Comparison of ENCODE assay signal across 8 mouse cellular contexts in genomic region chr8:110969910-110970770, GRCm38 (mm10). TPM values are rescaled to one million over a fixed set of nuclear protein-coding genes. Genes with fewer than 3 reads are reported as not detected.
DNase-seq lines count a peak whose midpoint lies in the region; ATAC-seq and TF ChIP-seq lines count a peak whose summit lies in the region.

No protein-coding gene starts in this region.

- peaks cover 39% of the 10 kb centered on the region for H3K4me1 ChIP-seq in E14TG2a.4 (replicated peaks; ENCODE audit: low read depth, low read length)
- peaks cover 17% of the 10 kb centered on the region for H3K4me1 ChIP-seq in cerebellum, adult 2 months (ENCODE audit: control insufficient read depth, insufficient read depth, low read length)
- peaks cover 8% of the 10 kb centered on the region for H3K4me1 ChIP-seq in forebrain, postnatal 0 days (ENCODE audit: insufficient read depth)
- peaks cover 23% of the 10 kb centered on the region for H3K4me1 ChIP-seq in liver, embryonic 15.5 days (replicated peaks)
- 0 out of 2 replicates have a peak, but pooled peaks cover 7% of the 10 kb centered on the region for H3K4me1 ChIP-seq in stomach, embryonic 14.5 days (ENCODE audit: control insufficient read depth, insufficient read depth, low read length)

- H3K36me3 ChIP-seq in E14TG2a.4 (ENCODE audit: insufficient read depth, low read length), result peaks cover 63% of the 10 kb centered on the region
- H3K36me3 ChIP-seq in forebrain, postnatal 0 days (ENCODE audit: insufficient read depth), result peaks cover 33% of the 10 kb centered on the region
- H3K36me3 ChIP-seq in liver, embryonic 15.5 days (replicated peaks), result peaks cover 92% of the 10 kb centered on the region
- peaks cover 15% of the 10 kb centered on the region for H3K36me3 ChIP-seq in stomach, embryonic 14.5 days (ENCODE audit: control insufficient read depth, insufficient read depth, low read length)

- peak; percentile 99 for ATAC-seq in forebrain, postnatal 0 days
- ATAC-seq in liver, embryonic 15.5 days (ENCODE audit: insufficient read depth), result peak; percentile 91
- peak; percentile 94 for ATAC-seq in stomach, embryonic 14.5 days (ENCODE audit: insufficient number of reproducible peaks, insufficient read depth, low FRiP score, low read depth)

- peak overlapping the region; percentile 55 for H3K9ac ChIP-seq in forebrain, postnatal 0 days
- H3K9ac ChIP-seq in liver, embryonic 15.5 days, result peak overlapping the region; percentile 51
- H3K9ac ChIP-seq in stomach, embryonic 14.5 days (replicated peaks; ENCODE audit: low read depth, low read length), result peak overlapping the region; percentile 33; the same call in 1 of the 2 replicates

- no peaks in the 10 kb centered on the region for H3K27me3 ChIP-seq in E14TG2a.4 (ENCODE audit: insufficient read depth, low read length)
- no peaks in the 10 kb centered on the region for H3K27me3 ChIP-seq in cerebellum, adult 2 months (ENCODE audit: control insufficient read depth, insufficient read depth, low read length)
- no peaks in the 10 kb centered on the region for H3K27me3 ChIP-seq in forebrain, postnatal 0 days (ENCODE audit: insufficient read depth, low read length)
- H3K27me3 ChIP-seq in liver, embryonic 15.5 days, result no peaks in the 10 kb centered on the region
- no peaks in the 10 kb centered on the region for H3K27me3 ChIP-seq in stomach, embryonic 14.5 days (ENCODE audit: control insufficient read depth, insufficient read depth, low read length)

- no peaks in the 10 kb centered on the region for H3K9me3 ChIP-seq in E14TG2a.4 (ENCODE audit: low read length)
- no peaks in the 10 kb centered on the region for H3K9me3 ChIP-seq in forebrain, postnatal 0 days (ENCODE audit: low read length)
- no peaks in the 10 kb centered on the region for H3K9me3 ChIP-seq in liver, embryonic 15.5 days (replicated peaks)
- H3K9me3 ChIP-seq in stomach, embryonic 14.5 days (ENCODE audit: control insufficient read depth, low read depth, low read length), result no peaks in the 10 kb centered on the region

- WGBS in cerebellum, adult 2 months, result 39% methylated on average over 45 of the region's 45 CpGs
- 5% methylated on average over 45 of the region's 45 CpGs for WGBS in forebrain, postnatal 0 days
- WGBS in large intestine, adult 2 months, result 9% methylated on average over 45 of the region's 45 CpGs
- WGBS in liver, embryonic 15.5 days (ENCODE audit: insufficient replicate concordance), result 6% methylated on average over 45 of the region's 45 CpGs
- WGBS in stomach, embryonic 14.5 days, result 12% methylated on average over 45 of the region's 45 CpGs

- TF ChIP-seq POLR2A in cerebellum, adult 2 months (IDR thresholded peaks at IDR 0.05; ENCODE audit: borderline replicate concordance, insufficient read depth, low read length), result no peak

- H3K4me2 ChIP-seq in forebrain, postnatal 0 days (ENCODE audit: low read depth), result peak overlapping the region; percentile 79
- H3K4me2 ChIP-seq in liver, embryonic 15.5 days, result peak overlapping the region; percentile 83
- peak overlapping the region; percentile 69 for H3K4me2 ChIP-seq in stomach, embryonic 14.5 days (replicated peaks; ENCODE audit: low read depth, low read length)

- no peak for TF ChIP-seq CTCF in E14TG2a.4 (conservative IDR thresholded peaks at IDR 0.05; ENCODE audit: low read length)
- no peak for TF ChIP-seq CTCF in cerebellum, adult 2 months (IDR thresholded peaks at IDR 0.05; ENCODE audit: borderline replicate concordance, insufficient read depth, low read depth, low read length)
- TF ChIP-seq CTCF in forebrain, postnatal 0 days (IDR thresholded peaks at IDR 0.05; ENCODE audit: low read depth), result no peak

- 0 out of 2 replicates have a peak overlapping the region, but pooled peaks have one; percentile 0 for H3K27ac ChIP-seq in cerebellum, adult 2 months (ENCODE audit: insufficient read depth, low read length)
- H3K27ac ChIP-seq in forebrain, postnatal 0 days (ENCODE audit: low read depth, low read length), result peak overlapping the region; percentile 59
- peak overlapping the region; percentile 53 for H3K27ac ChIP-seq in liver, embryonic 15.5 days (replicated peaks)
- no peak overlapping the region for H3K27ac ChIP-seq in stomach, embryonic 14.5 days (ENCODE audit: low read length)

- peak overlapping the region; percentile 85 for H3K4me3 ChIP-seq in E14TG2a.4 (replicated peaks; ENCODE audit: low read length)
- H3K4me3 ChIP-seq in cerebellum, adult 2 months (replicated peaks; ENCODE audit: insufficient read depth, low read depth, low read length), result peak overlapping the region; percentile 25
- H3K4me3 ChIP-seq in forebrain, postnatal 0 days (ENCODE audit: low read depth, low read length), result peak overlapping the region; percentile 42
- H3K4me3 ChIP-seq in liver, embryonic 15.5 days (replicated peaks), result peak overlapping the region; percentile 63
- H3K4me3 ChIP-seq in stomach, embryonic 14.5 days (ENCODE audit: low read depth, low read length), result peak overlapping the region; percentile 36

- peak; percentile 66 to 70 for DNase-seq in cerebellum, adult 2 months
- DNase-seq in forebrain, postnatal 0 days, result peak; percentile 96
- peak; percentile 82 for DNase-seq in heart, postnatal 25 days (ENCODE audit: low spot score)
- peak; percentile 65 for DNase-seq in large intestine, adult 2 months (ENCODE audit: low read depth, low spot score)
- peak; percentile 86 for DNase-seq in neural tube, embryonic 10.5 days (ENCODE audit: extremely low spot score, low spot score)

- intact Hi-C loops in heart, postnatal 25 days (cut with DNase I), result loop anchor here (5.0 kb wide), 1 partner anchor 68 kb away; the partner anchor contains the start of gene Fuk

RNA-seq across cellular contexts. Expression of gene Ddx19a, which starts 27.5 kb away (rescaled TPM):
- polyA plus RNA-seq in cerebellum, adult 2 months (2012; rRNA removed), result 29.4 and 32.1 TPM in 2 replicates
- total RNA-seq in forebrain, postnatal 0 days (2014; rRNA removed), result 32.5 and 44.3 TPM in 2 replicates
- polyA plus RNA-seq in forebrain, postnatal 0 days (2015; fragmentation: Nextera tagmentation; extraction: Ambion mirVana), result 14.3 and 15.0 TPM in 2 replicates
- total RNA-seq in heart, postnatal 25 days (2021), result 10 to 100 TPM; 33.2 to 33.3 TPM
- 20.6 and 24.2 TPM in 2 replicates for polyA plus RNA-seq in large intestine, adult 2 months (2012; rRNA removed)
- polyA plus RNA-seq in liver, embryonic 15.5 days (2015; fragmentation: Nextera tagmentation; extraction: Ambion mirVana), result 9.3 and 9.9 TPM in 2 replicates
- polyA plus RNA-seq in stomach, embryonic 14.5 days (2014; fragmentation: Nextera tagmentation; extraction: Ambion mirVana), result 18.4 and 18.8 TPM in 2 replicates

RNA-seq across cellular contexts. Expression of gene St3gal2, which starts 50.4 kb away (rescaled TPM):
- polyA plus RNA-seq in cerebellum, adult 2 months (2012; rRNA removed), result 81.1 and 88.6 TPM in 2 replicates
- total RNA-seq in forebrain, postnatal 0 days (2014; rRNA removed), result 27.4 and 30.7 TPM in 2 replicates
- polyA plus RNA-seq in forebrain, postnatal 0 days (2015; fragmentation: Nextera tagmentation; extraction: Ambion mirVana), result 16.0 and 22.1 TPM in 2 replicates
- total RNA-seq in heart, postnatal 25 days (2021), result 10 to 100 TPM; 22.9 to 29.4 TPM
- polyA plus RNA-seq in large intestine, adult 2 months (2012; rRNA removed), result 5.0 and 6.9 TPM in 2 replicates
- 21.9 and 24.6 TPM in 2 replicates for polyA plus RNA-seq in liver, embryonic 15.5 days (2015; fragmentation: Nextera tagmentation; extraction: Ambion mirVana)
- 11.0 and 11.6 TPM in 2 replicates for polyA plus RNA-seq in stomach, embryonic 14.5 days (2014; fragmentation: Nextera tagmentation; extraction: Ambion mirVana)

Comparison
In these comparisons a context has a peak if more than half of its experiments do, and no peak if none do; other contexts are left out.
1. H3K4me3 ChIP-seq: peak in every context shown above with its lines; median percentile 85 in E14TG2a.4; 63 in liver, embryonic 15.5 days; 42 in forebrain, postnatal 0 days; 36 in stomach, embryonic 14.5 days; 25 in cerebellum, adult 2 months.